Mouse (Mus musculus) neural tube, embryonic 12.5 days (tissue): ENCODE results near the gene Immp2l. TPM values are rescaled to one million over a fixed set of nuclear protein-coding genes. Genes with fewer than 3 reads are reported as not detected.

Source experiments
- ATAC-seq: fragments of 200-750 bp; cut with Nextera tagmentation; 2 replicates; pipeline ENCODE4 v1.8.0; 2017; ENCODE audit warnings: low read depth, mild to moderate bottlenecking, moderate TSS enrichment, moderate library complexity; ENCODE audit not compliant: low FRiP score
- H3K27ac ChIP-seq: fragments of 300-500 bp; sonication (generic); 2 replicates; pipeline ENCODE4 v1.5.1; 2016
- H3K27me3 ChIP-seq: fragments of 300-500 bp; sonication (generic); replicated peaks from 2 replicates; pipeline ENCODE4 v1.6.1; 2016; ENCODE audit warnings: mild to moderate bottlenecking
- H3K36me3 ChIP-seq: fragments of 300-500 bp; sonication (generic); 2 replicates; pipeline ENCODE4 v1.6.1; 2016; ENCODE audit warnings: mild to moderate bottlenecking
- H3K4me1 ChIP-seq: fragments of 300-500 bp; sonication (generic); 2 replicates; pipeline ENCODE4 v1.6.1; 2016
- H3K4me2 ChIP-seq: fragments of 300-500 bp; sonication (generic); replicated peaks from 2 replicates; pipeline ENCODE4 v1.6.1; 2016; ENCODE audit warnings: mild to moderate bottlenecking
- H3K4me3 ChIP-seq: fragments of 300-500 bp; sonication (generic); 2 replicates; pipeline ENCODE4 v1.5.1; 2016
- H3K9ac ChIP-seq: fragments of 300-500 bp; sonication (generic); 2 replicates; pipeline ENCODE4 v1.6.1; 2016; ENCODE audit warnings: mild to moderate bottlenecking
- H3K9me3 ChIP-seq: fragments of 300-500 bp; sonication (generic); 2 replicates; pipeline ENCODE4 v1.6.1; 2016; ENCODE audit warnings: mild to moderate bottlenecking
- WGBS: fragments of 180-500 bp; shearing (Covaris S2); methylation state at CpG from one replicate; pipeline ENCODE4 v1.1.7; 2016; 5-methylcytosine and 5-hydroxymethylcytosine counted together
- polyA plus RNA-seq: library from polyadenylated mRNA; unstranded; fragments of >200 nt; fragmentation: Nextera tagmentation; extraction: Ambion mirVana; gene quantifications from 2 replicates; pipeline ENCODE4 v1.2.1, GENCODE M21; 2016

Gene Immp2l
- polyA plus RNA-seq, 1 experiment from 2014 or later: 7.6 TPM

DNA sequence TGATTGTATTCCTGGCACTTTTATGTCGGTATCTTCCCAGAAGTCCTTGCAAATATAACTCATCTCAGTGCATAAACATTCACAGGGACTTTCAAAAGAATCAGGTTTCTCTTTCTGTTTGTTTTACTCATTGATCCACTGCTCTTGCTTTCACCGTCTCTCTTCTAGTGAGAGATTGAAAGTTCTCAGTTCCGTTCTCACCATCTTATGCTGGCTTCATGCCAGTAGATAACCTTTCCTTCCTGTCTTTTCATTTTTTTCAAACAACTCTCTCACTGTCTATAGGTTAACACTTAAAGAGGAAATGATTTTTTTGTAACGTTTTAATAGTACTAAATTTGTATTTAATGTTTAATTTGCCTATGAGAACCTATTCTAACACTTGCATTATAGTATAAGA lies 937.1 kb downstream of the Immp2l start:
- no peaks in the 10 kb centered on the region for H3K36me3 ChIP-seq
- H3K4me3 ChIP-seq: no peak overlapping the region
- no peaks in the 10 kb centered on the region for H3K27me3 ChIP-seq
- no peak for ATAC-seq
- no peaks in the 10 kb centered on the region for H3K9me3 ChIP-seq
- H3K9ac ChIP-seq: no peak overlapping the region
- no peak overlapping the region for H3K27ac ChIP-seq
- 65% methylated on average over 4 of the region's 4 CpGs for WGBS
- H3K4me2 ChIP-seq: no peak overlapping the region
- H3K4me1 ChIP-seq: no peaks in the 10 kb centered on the region

DNA sequence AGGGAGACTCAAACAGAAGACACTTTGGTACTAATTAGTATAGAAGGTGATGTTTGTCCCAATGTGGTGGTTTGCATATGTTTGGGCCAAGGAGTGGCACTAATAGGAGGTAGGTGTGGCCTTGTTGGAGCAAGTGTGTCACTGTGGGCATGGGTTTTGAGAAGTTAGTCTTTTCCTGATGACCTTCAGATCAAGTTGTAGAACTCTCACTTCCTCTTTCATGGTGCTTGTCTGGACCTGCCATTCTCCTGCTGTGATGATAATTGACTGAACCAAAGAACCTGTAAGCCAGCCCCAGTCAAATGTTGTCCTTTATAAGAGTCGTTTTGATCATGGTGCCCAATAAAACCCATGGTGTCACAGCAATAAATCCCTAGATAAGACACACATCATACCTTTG lies 967.5 kb downstream of the Immp2l start:
- Histone ChIP-seq H3K27me3 (no peaks in the 10 kb centered on the region), H3K4me1 (no peaks in the 10 kb centered on the region), H3K27ac (no peak overlapping the region), H3K36me3 (no peaks in the 10 kb centered on the region), H3K9me3 (no peaks in the 10 kb centered on the region), H3K9ac (no peak overlapping the region), H3K4me2 (no peak overlapping the region), H3K4me3 (no peak overlapping the region)
- 83% methylated on average over 1 of the region's 1 CpGs for WGBS
- ATAC-seq: no peak
